Mouse (Mus musculus) intestine, embryonic 14.5 days (tissue): ENCODE data around the gene Rcan3. TPM values are rescaled to one million over a fixed set of nuclear protein-coding genes. Genes with fewer than 3 reads are reported as not detected.
A peak's percentile ranks its signal among the peaks of the same experiment; 100 is the strongest.

Experiments
- ATAC-seq: fragments of 200-750 bp; cut with Nextera tagmentation; replicated peaks from 2 replicates; pipeline ENCODE4 v1.8.0; 2017; ENCODE audit warnings: low read depth, moderate number of reproducible peaks, moderate TSS enrichment, moderate library complexity; ENCODE audit not compliant: low FRiP score, low TSS enrichment
- DNase-seq: peaks from one replicate; pipeline ENCODE4 v3.0.0-alpha.2; 2018; ENCODE audit warnings: low spot score
- H3K27ac ChIP-seq: fragments of 300-500 bp; sonication (generic); 2 replicates; pipeline ENCODE4 v1.5.1; 2014; ENCODE audit warnings: low read depth, mild to moderate bottlenecking, control low read depth
- H3K27me3 ChIP-seq: fragments of 300-500 bp; sonication (generic); replicated peaks from 2 replicates; pipeline ENCODE4 v1.6.1; 2014; ENCODE audit warnings: low read length, control low read depth; ENCODE audit not compliant: control insufficient read depth, insufficient read depth
- H3K36me3 ChIP-seq: fragments of 300-500 bp; sonication (generic); 2 replicates; pipeline ENCODE4 v1.6.1; 2014; ENCODE audit warnings: low read length, control low read depth; ENCODE audit not compliant: control insufficient read depth, insufficient read depth
- H3K4me1 ChIP-seq: fragments of 300-500 bp; sonication (generic); replicated peaks from 2 replicates; pipeline ENCODE4 v1.6.1; 2014; ENCODE audit warnings: low read length, control low read depth, mixed read lengths; ENCODE audit not compliant: control insufficient read depth, insufficient read depth
- H3K4me2 ChIP-seq: fragments of 300-500 bp; sonication (generic); 2 replicates; pipeline ENCODE4 v1.6.1; 2014; ENCODE audit warnings: low read length
- H3K4me3 ChIP-seq: fragments of 300-500 bp; sonication (generic); 2 replicates; pipeline ENCODE4 v1.5.1; 2014; ENCODE audit warnings: low read depth, low read length, control low read depth, mixed read lengths
- H3K9ac ChIP-seq: fragments of 300-500 bp; sonication (generic); 2 replicates; pipeline ENCODE4 v1.6.1; 2014; ENCODE audit warnings: mild to moderate bottlenecking, low read length
- H3K9me3 ChIP-seq: fragments of 300-500 bp; sonication (generic); 2 replicates; pipeline ENCODE4 v1.6.1; 2016; ENCODE audit warnings: low read length, control low read depth; ENCODE audit not compliant: control insufficient read depth
- WGBS: fragments of 180-500 bp; shearing (Covaris S2); extraction: QIAGEN DNeasy Blood & Tissue Kit; methylation state at CpG from one replicate; pipeline ENCODE4 v1.1.7; 2014; 5-methylcytosine and 5-hydroxymethylcytosine counted together
- polyA plus RNA-seq: library from polyadenylated mRNA; unstranded; fragments of >200 nt; fragmentation: Nextera tagmentation; extraction: Ambion mirVana; gene quantifications from 2 replicates; pipeline ENCODE4 v1.2.1, GENCODE M21; 2014

Gene Rcan3
- polyA plus RNA-seq, 1 experiment from 2014 or later, result 16.1 TPM

DNA sequence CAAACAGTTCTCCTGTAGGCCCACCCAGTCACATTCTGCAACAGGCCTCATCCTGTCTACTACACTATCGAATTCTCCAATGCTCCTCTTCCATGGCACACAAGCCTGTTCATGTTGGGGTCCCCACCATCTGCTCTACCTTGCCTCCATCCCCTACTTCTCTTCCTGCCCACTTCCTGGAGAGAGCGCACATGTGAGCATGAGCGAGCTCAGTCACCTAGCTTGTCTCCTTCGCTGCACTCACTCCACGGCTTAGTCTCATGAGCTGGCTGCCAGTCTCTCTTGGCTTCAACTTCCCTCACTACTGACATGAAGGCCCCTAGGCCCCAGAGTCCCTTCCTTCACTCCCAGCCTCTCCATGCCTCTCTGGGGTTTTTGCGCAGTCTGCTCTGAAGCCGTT, 7.1 kb downstream of the Rcan3 start:
- Histone ChIP-seq H3K4me2 (no peak overlapping the region), H3K9ac (no peak overlapping the region), H3K4me3 (no peak overlapping the region), H3K4me1 (no peaks in the 10 kb centered on the region), H3K27ac (no peak overlapping the region), H3K9me3 (no peaks in the 10 kb centered on the region), H3K36me3 (0 out of 2 replicates have a peak, but pooled peaks cover 11% of the 10 kb centered on the region), H3K27me3 (no peaks in the 10 kb centered on the region)
- DNase-seq (no peak), ATAC-seq (no peak)
- WGBS, result 91% methylated on average over 7 of the region's 7 CpGs

DNA sequence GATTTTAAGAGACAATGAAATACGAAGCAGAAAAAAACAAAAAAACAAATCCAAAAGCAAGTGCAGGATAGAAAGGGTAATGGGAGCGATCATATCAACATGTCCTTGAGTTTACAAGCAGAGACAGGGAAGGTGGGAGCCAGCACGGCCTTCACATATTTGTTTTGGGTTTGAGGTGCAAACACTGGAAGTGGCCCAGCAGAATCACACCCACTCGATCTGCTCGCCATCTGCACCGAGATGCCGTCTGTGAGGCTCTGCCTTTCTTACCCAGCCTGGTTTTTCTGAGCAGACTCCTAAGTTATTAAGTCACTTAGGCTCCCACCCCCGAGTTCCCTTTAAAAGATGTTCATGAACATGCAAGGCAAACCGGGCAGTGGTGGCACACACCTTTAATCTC, 8.0 kb downstream of the Rcan3 start:
- Histone ChIP-seq H3K9ac (no peak overlapping the region), H3K9me3 (no peaks in the 10 kb centered on the region), H3K4me2 (no peak overlapping the region), H3K27ac (no peak overlapping the region), H3K36me3 (0 out of 2 replicates have a peak, but pooled peaks cover 11% of the 10 kb centered on the region), H3K4me3 (no peak overlapping the region), H3K27me3 (no peaks in the 10 kb centered on the region), H3K4me1 (no peaks in the 10 kb centered on the region)
- DNase-seq (no peak), ATAC-seq (no peak)
- WGBS, result 75% methylated on average over 9 of the region's 9 CpGs

DNA sequence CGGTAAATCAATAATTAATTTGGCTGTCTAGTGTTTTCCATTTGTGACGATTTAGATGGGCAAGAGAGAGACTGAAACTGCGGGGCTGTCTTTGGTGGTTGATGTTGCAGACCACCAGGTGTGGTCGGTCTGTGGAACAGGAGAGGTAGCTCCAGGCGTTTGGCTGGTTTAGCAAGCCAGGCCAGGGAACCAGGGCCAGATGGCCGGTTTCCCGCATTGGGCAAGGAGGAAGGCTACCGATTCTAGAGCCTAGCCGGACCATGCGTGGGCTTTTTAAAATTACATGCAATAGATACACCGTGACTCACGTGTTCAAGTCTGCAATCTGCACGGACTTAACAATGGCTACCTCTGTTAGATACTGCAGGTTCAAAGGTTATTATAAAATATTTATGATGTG, 12.7 kb downstream of the Rcan3 start:
- no peak overlapping the region for H3K4me3 ChIP-seq
- 91% methylated on average over 13 of the region's 13 CpGs for WGBS
- no peak for DNase-seq
- ATAC-seq, result no peak
- H3K27ac ChIP-seq, result no peak overlapping the region
- H3K4me2 ChIP-seq, result no peak overlapping the region
- H3K9ac ChIP-seq, result no peak overlapping the region
- peaks cover 52% of the 10 kb centered on the region for H3K36me3 ChIP-seq
- no peaks in the 10 kb centered on the region for H3K9me3 ChIP-seq
- no peaks in the 10 kb centered on the region for H3K4me1 ChIP-seq
- no peaks in the 10 kb centered on the region for H3K27me3 ChIP-seq

DNA sequence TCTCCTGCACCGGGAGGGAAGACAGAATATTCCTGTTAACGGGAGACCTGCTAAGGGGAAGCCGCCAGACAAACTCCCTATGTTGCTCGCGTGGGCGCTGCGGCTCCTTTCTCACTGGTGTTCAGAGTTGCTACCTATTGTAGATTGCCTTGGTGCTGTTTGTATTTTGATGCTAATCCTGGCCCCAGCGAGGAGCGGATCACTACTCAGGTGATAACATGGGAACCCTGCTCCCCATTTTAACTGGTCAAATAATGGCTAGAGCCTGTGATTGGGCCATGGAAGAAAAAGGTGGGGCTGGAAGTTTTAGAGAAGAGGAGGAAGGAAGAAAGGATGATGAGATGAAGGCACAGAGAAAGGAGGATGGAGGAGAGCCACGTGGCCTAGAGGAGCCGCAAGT, 13.2 kb downstream of the Rcan3 start:
- 75% methylated on average over 11 of the region's 11 CpGs for WGBS
- Histone ChIP-seq H3K27ac (no peak overlapping the region), H3K9ac (no peak overlapping the region), H3K4me3 (no peak overlapping the region), H3K4me2 (no peak overlapping the region), H3K27me3 (no peaks in the 10 kb centered on the region), H3K4me1 (no peaks in the 10 kb centered on the region), H3K36me3 (peaks cover 55% of the 10 kb centered on the region), H3K9me3 (no peaks in the 10 kb centered on the region)
- no peak for DNase-seq
- no peak for ATAC-seq

DNA sequence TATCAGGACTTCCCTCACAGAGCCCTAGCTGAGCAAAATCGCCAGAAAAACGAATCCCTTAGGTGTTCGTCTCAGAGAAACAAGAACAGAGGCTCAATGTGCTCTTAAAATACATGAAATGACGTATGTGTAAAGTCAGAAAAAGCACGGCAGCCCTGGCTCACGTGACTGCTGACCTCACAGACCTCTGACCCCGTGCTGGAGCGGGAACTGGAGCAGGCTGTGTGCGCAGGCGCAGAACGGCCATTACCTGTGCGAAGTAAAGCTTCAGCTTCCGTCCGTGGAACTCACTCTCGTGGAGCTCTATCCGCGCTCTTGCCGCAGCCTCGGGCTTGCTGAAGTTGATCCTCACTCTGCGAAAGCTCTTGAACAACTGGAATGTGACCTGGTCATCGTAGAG, 13.7 kb downstream of the Rcan3 start:
- DNase-seq, result no peak
- no peaks in the 10 kb centered on the region for H3K27me3 ChIP-seq
- H3K27ac ChIP-seq, result no peak overlapping the region
- no peak for ATAC-seq
- no peaks in the 10 kb centered on the region for H3K9me3 ChIP-seq
- peaks cover 59% of the 10 kb centered on the region for H3K36me3 ChIP-seq
- H3K4me1 ChIP-seq, result no peaks in the 10 kb centered on the region
- WGBS, result 78% methylated on average over 21 of the region's 21 CpGs
- no peak overlapping the region for H3K9ac ChIP-seq
- no peak overlapping the region for H3K4me2 ChIP-seq
- no peak overlapping the region for H3K4me3 ChIP-seq

DNA sequence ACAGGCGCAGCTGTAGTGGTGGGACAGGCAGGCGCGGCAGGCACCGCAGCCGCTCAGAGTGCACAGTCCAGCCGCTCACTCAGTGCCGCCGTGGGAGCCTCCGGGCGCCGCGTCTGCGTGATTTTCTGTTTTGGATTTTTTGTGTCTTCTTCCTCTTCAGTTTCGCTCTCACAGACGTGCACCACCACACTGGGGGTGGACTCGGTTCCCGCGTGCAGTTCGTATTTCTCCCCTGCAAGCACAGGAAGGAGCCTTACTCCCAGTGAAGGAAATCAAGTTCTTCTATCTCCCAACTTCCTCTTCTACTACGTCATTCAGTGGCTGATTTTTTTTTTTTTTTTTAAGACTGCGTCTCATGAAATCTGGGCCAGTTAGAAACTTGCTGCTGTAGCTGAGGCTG, 17.3 kb downstream of the Rcan3 start:
- no peak overlapping the region for H3K9ac ChIP-seq
- H3K36me3 ChIP-seq, result peaks cover 54% of the 10 kb centered on the region
- ATAC-seq (no peak), DNase-seq (no peak)
- H3K27ac ChIP-seq, result no peak overlapping the region
- H3K9me3 ChIP-seq, result no peaks in the 10 kb centered on the region
- 96% methylated on average over 21 of the region's 21 CpGs for WGBS
- H3K4me3 ChIP-seq, result no peak overlapping the region
- no peaks in the 10 kb centered on the region for H3K4me1 ChIP-seq
- H3K27me3 ChIP-seq, result no peaks in the 10 kb centered on the region
- H3K4me2 ChIP-seq, result no peak overlapping the region

DNA sequence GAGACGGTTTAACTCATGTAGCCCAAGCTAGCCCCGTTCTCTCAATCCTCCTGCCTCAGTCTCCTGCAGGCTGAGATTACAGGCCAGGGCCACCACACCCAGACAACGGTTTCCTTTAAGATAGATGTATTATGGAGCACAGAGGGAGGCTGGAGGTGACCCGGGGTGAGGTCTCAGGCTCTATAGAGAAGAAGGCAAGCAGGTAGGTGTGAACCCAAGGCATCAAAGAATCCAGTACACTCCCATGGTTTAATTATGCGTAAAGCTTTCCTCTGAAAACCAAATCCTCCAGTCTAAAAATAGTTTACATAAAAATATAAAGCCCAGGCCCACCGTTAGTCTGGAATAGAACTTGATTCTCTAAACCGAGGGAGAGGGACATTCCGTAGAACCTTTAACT, 20.2 kb downstream of the Rcan3 start:
- ATAC-seq (no peak), DNase-seq (no peak)
- H3K27me3 ChIP-seq, result no peaks in the 10 kb centered on the region
- WGBS, result 70% methylated on average over 8 of the region's 8 CpGs
- H3K9me3 ChIP-seq, result no peaks in the 10 kb centered on the region
- no peak overlapping the region for H3K4me2 ChIP-seq
- no peak overlapping the region for H3K4me3 ChIP-seq
- H3K27ac ChIP-seq, result no peak overlapping the region
- peaks cover 37% of the 10 kb centered on the region for H3K36me3 ChIP-seq
- H3K9ac ChIP-seq, result no peak overlapping the region
- no peaks in the 10 kb centered on the region for H3K4me1 ChIP-seq

DNA sequence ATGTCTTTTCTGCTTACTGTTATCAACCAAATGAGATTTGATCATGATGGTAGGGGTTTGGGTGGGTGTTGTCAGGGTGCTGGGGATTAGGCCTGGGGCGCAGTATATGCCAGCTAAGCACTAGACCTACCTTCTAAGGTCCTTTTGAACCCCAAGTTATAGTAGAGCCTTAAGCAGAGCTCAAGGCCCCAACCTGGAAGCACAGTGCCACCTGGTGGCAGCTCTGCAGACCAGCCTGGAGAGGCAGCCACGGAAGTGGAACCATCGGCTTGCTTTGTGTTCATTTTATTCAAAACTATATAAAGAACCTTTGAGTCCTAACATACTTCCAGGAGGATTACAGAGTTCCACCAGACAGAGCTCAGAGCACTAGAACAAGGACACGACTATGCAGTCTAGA, 22.0 kb downstream of the Rcan3 start:
- DNase-seq (peak; percentile 70), ATAC-seq (peak; percentile 47; the same call in 1 of the 2 replicates)
- H3K27me3 ChIP-seq, result no peaks in the 10 kb centered on the region
- H3K4me1 ChIP-seq, result no peaks in the 10 kb centered on the region
- H3K36me3 ChIP-seq, result peaks cover 18% of the 10 kb centered on the region
- no peak overlapping the region for H3K4me2 ChIP-seq
- 45% methylated on average over 4 of the region's 4 CpGs for WGBS
- H3K9ac ChIP-seq, result no peak overlapping the region
- no peaks in the 10 kb centered on the region for H3K9me3 ChIP-seq
- no peak overlapping the region for H3K4me3 ChIP-seq
- H3K27ac ChIP-seq, result no peak overlapping the region

DNA sequence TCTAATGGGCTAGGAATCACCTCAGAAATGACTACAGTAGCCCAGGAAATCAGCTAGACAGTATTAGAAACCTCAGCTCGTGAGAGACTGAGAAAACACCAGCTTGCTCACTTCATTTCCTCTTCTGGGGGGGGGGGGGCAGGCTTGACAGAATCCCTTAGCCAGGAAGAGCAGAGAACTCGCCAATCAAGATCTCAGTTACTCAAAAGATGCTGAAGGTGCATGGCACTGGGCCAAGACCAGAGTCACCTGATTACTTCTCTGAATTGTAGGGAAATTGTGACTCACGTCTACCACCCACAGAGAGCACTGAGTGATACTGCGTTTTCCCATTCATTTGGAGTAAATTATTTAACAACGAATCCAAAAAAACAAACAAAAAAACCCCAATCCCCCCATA, 27.5 kb downstream of the Rcan3 start:
- H3K36me3 ChIP-seq, result no peaks in the 10 kb centered on the region
- DNase-seq, result no peak
- no peaks in the 10 kb centered on the region for H3K4me1 ChIP-seq
- H3K27me3 ChIP-seq, result no peaks in the 10 kb centered on the region
- no peak for ATAC-seq
- H3K9ac ChIP-seq, result no peak overlapping the region
- WGBS, result 63% methylated on average over 5 of the region's 5 CpGs
- H3K27ac ChIP-seq, result no peak overlapping the region
- H3K4me3 ChIP-seq, result no peak overlapping the region
- no peak overlapping the region for H3K4me2 ChIP-seq
- no peaks in the 10 kb centered on the region for H3K9me3 ChIP-seq
